Mouse (Mus musculus): ENCODE results near the gene Rdh16f1. TPM values are rescaled to one million over a fixed set of nuclear protein-coding genes. Genes with fewer than 3 reads are reported as not detected.
A peak's percentile ranks its signal among the peaks of the same experiment; 100 is the strongest.
"Not testable (repeated sequence)": the region's sequence is repeated elsewhere in the genome, so short reads cannot be mapped to it uniquely, and the experiment has no call there.

The Rdh16f1 gene
- total and polyA plus RNA-seq, 3 experiments: 0.10 TPM; not detected in 2

DNA sequence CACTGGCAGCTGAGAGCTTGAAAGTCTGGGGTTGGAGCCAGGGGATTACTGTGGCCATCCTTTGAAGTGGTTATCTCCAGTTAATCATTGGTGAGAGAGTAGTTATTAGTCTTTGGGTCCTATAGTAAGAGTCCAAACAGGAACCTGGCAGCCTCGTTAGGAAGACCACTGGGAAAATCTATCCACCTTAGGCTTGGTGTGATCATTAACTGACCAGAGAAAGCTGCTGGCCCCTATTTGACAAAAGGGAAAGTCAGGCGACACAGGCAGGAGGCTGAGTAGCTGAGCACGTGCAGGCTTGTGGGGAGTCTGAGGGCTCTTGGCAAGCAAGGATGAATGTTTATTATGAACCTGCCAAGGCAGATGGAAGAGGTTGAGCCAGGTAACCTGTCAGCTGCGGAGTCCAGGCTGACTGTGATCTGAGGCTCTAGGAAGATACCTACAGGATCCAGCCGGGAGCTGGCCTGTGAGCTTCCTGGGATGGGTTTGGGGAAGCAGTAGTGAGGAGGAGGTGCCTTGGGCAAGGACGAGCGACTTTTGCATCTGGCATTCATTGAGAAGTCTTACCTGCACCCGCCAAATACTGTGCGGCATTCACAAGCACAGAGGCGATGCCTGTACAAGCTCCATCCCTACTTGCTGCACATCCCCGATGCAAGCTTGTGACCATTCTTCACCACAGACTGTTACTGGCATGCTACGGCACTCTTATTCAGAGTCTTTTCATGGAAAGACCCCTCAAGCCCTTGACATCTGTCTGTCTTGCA is 4.5 kb downstream of the Rdh16f1 start:
- no peak for DNase-seq
- WGBS: 65% methylated on average over 12 of the region's 12 CpGs
- Histone ChIP-seq H3K36me3 (ENCODE audit: control insufficient read depth, insufficient read depth, low read length) (no peaks in the 10 kb centered on the region), H3K9ac (ENCODE audit: low read depth, low read length) (no peak overlapping the region), H3K4me1 (ENCODE audit: control insufficient read depth, insufficient read depth, low read length) (no peaks in the 10 kb centered on the region), H3K27me3 (ENCODE audit: control insufficient read depth, insufficient read depth, low read length) (no peaks in the 10 kb centered on the region), H3K79me2 (replicated peaks; ENCODE audit: control insufficient read depth, insufficient read depth, low read length) (no peaks in the 10 kb centered on the region), H3K27ac (no peak overlapping the region), H3K4me3 (no peak overlapping the region)
- TF ChIP-seq CTCF (IDR thresholded peaks at IDR 0.05): no peak
- TF ChIP-seq EP300 (IDR thresholded peaks at IDR 0.05; ENCODE audit: insufficient read depth, low read depth, low read length): no peak
- TF ChIP-seq POLR2A (IDR thresholded peaks at IDR 0.05; ENCODE audit: insufficient read depth, low read depth, low read length): no peak
- intact Hi-C loops (cut with DNase I): no loop called here

DNA sequence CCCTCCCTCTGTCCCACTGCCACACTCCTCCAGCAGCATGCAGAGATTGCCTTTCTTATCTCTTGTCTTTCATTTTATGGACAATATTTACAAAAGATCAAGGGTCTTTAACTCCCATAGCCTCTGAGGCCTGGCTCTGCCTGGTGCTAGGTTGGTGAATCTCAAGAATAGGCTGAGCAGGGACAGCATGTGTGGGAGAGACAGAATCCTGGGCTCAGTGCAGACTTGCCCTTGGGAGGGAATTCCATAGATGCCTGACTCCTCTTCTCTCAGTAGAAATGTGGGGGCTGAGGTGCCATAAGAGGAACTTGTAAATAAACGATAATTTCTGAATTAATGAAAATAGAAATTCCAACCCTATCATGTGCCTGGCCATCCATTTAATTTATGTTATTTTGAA is 7.0 kb downstream of the Rdh16f1 start:
- Histone ChIP-seq H3K36me3 (ENCODE audit: control insufficient read depth, insufficient read depth, low read length) (no peaks in the 10 kb centered on the region), H3K79me2 (replicated peaks; ENCODE audit: control insufficient read depth, insufficient read depth, low read length) (no peaks in the 10 kb centered on the region), H3K4me3 (no peak overlapping the region), H3K27ac (no peak overlapping the region), H3K27me3 (ENCODE audit: control insufficient read depth, insufficient read depth, low read length) (no peaks in the 10 kb centered on the region), H3K9ac (ENCODE audit: low read depth, low read length) (no peak overlapping the region), H3K4me1 (ENCODE audit: control insufficient read depth, insufficient read depth, low read length) (no peaks in the 10 kb centered on the region)
- WGBS: 68% methylated on average over 1 of the region's 1 CpGs
- DNase-seq: no peak
- intact Hi-C loops (cut with DNase I): no loop called here
- TF ChIP-seq EP300 (IDR thresholded peaks at IDR 0.05; ENCODE audit: insufficient read depth, low read depth, low read length) (no peak), POLR2A (IDR thresholded peaks at IDR 0.05; ENCODE audit: insufficient read depth, low read depth, low read length) (no peak), CTCF (IDR thresholded peaks at IDR 0.05) (no peak)

DNA sequence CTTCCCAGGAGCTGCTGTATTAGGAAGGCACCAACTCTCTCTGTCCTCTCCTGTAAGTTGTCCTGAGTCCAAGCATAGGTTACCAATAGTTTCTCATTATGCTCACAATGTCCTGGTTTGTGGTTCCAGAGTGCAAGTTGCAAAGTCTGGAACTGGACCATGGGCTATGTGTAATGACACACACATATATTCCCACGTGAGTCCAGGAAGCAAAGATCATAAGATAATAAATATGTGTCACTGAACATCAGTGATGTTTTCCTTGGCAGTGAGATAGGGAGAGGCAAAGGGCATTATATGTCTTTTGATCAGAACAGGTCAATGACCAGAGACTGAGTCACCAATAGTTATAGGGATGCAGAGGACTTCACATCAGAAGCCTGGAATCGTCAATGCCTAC is 16.4 kb downstream of the Rdh16f1 start, which contains the start of gene Rdh9:
Rdh9 (plus strand) TSS at position 376 of the 400 bp plus-strand sequence.
- Histone ChIP-seq H3K4me1 (ENCODE audit: control insufficient read depth, insufficient read depth, low read length) (no peaks in the 10 kb centered on the region), H3K79me2 (replicated peaks; ENCODE audit: control insufficient read depth, insufficient read depth, low read length) (no peaks in the 10 kb centered on the region), H3K4me3 (no peak within 1 kb of the TSS), H3K36me3 (ENCODE audit: control insufficient read depth, insufficient read depth, low read length) (no peaks in the 10 kb centered on the region), H3K9ac (ENCODE audit: low read depth, low read length) (no peak within 1 kb of the TSS), H3K27me3 (ENCODE audit: control insufficient read depth, insufficient read depth, low read length) (no peaks in the 10 kb centered on the region), H3K27ac (no peak within 1 kb of the TSS)
- intact Hi-C loops (cut with DNase I): no loop called here
- no peak for DNase-seq
- WGBS: 59% methylated on average over 2 of the region's 2 CpGs
- no peak for TF ChIP-seq EP300 (IDR thresholded peaks at IDR 0.05; ENCODE audit: insufficient read depth, low read depth, low read length)
- no peak for TF ChIP-seq POLR2A (IDR thresholded peaks at IDR 0.05; ENCODE audit: insufficient read depth, low read depth, low read length)
- no peak for TF ChIP-seq CTCF (IDR thresholded peaks at IDR 0.05)

DNA sequence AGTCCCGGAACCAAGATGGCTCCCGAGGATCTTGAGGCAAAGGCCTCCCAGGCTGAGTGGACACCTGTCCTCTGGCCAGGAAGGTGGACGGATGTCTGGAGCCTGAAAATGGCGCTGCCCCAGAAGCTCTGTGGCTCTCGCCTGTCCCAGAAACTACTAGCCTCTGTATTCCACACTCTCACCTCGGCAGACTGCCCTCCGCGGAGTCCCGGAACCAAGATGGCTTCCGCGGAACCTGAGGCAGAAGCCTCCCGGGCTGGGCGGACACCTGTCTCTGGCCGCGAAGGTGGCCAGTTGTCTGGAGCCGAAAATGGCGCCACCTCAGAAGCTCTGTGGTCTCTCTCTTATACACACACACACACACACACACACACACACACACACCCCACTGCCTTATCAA is 22.7 kb downstream of the Rdh16f1 start:
- H3K79me2 ChIP-seq (replicated peaks; ENCODE audit: control insufficient read depth, insufficient read depth, low read length); H3K27ac ChIP-seq; H3K9ac ChIP-seq (ENCODE audit: low read depth, low read length); DNase-seq; H3K27me3 ChIP-seq (ENCODE audit: control insufficient read depth, insufficient read depth, low read length); intact Hi-C loops (cut with DNase I); H3K36me3 ChIP-seq (ENCODE audit: control insufficient read depth, insufficient read depth, low read length); H3K4me3 ChIP-seq; H3K4me1 ChIP-seq (ENCODE audit: control insufficient read depth, insufficient read depth, low read length): not testable (repeated sequence)
- 95% methylated on average over 17 of the region's 17 CpGs for WGBS

DNA sequence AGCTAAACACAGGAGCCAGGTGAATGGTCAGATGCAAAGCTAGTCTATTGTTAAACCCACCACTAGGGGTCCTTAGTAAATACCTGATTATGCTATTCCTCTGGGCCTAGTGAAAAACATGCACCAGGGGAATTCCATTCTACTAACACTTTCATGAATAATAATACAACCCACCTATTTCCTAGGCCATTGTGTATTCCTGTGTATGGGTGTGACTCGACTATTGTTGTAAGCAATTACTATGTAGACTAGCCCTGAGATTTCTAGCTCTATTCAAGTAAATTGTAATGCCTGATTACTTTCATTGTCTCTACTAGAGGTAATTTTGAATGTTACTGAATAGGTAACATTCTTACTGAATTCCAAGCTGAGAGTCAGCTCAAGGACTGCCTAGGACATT is 25.8 kb downstream of the Rdh16f1 start:
- H3K4me3 ChIP-seq; H3K9ac ChIP-seq (ENCODE audit: low read depth, low read length); H3K27ac ChIP-seq; DNase-seq; H3K79me2 ChIP-seq (replicated peaks; ENCODE audit: control insufficient read depth, insufficient read depth, low read length); H3K36me3 ChIP-seq (ENCODE audit: control insufficient read depth, insufficient read depth, low read length); H3K27me3 ChIP-seq (ENCODE audit: control insufficient read depth, insufficient read depth, low read length); H3K4me1 ChIP-seq (ENCODE audit: control insufficient read depth, insufficient read depth, low read length); intact Hi-C loops (cut with DNase I): not testable (repeated sequence)
- TF ChIP-seq CTCF (IDR thresholded peaks at IDR 0.05): peak; percentile 16
- 51% methylated on average over 1 of the region's 1 CpGs for WGBS

DNA sequence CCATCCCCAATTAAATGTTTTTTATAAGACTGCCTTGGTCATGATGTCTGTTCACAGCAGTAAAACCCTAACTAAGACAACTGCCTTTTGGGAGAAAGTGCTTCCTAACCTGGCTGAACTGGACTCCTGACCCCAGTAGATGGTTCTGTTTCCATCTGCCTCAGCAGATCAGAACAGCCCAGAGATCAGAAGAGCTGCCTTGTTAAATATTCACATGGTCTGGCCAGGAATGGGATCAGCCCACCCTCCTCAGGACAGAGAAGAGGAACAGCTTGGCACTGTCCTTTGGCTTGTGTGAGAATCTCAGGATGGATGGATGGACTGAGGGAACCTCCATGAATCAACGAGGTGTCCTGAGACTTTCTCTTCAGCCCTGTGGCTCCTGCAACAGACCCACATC is 39.7 kb downstream of the Rdh16f1 start:
- no peaks in the 10 kb centered on the region for H3K36me3 ChIP-seq (ENCODE audit: control insufficient read depth, insufficient read depth, low read length)
- intact Hi-C loops (cut with DNase I): no loop called here
- no peak overlapping the region for H3K4me3 ChIP-seq
- no peaks in the 10 kb centered on the region for H3K27me3 ChIP-seq (ENCODE audit: control insufficient read depth, insufficient read depth, low read length)
- H3K4me1 ChIP-seq (ENCODE audit: control insufficient read depth, insufficient read depth, low read length): no peaks in the 10 kb centered on the region
- no peaks in the 10 kb centered on the region for H3K79me2 ChIP-seq (replicated peaks; ENCODE audit: control insufficient read depth, insufficient read depth, low read length)
- TF ChIP-seq CTCF (IDR thresholded peaks at IDR 0.05) (no peak), EP300 (IDR thresholded peaks at IDR 0.05; ENCODE audit: insufficient read depth, low read depth, low read length) (no peak), POLR2A (IDR thresholded peaks at IDR 0.05; ENCODE audit: insufficient read depth, low read depth, low read length) (no peak)
- WGBS: 79% methylated on average over 1 of the region's 1 CpGs
- no peak for DNase-seq
- H3K9ac ChIP-seq (ENCODE audit: low read depth, low read length): no peak overlapping the region
- no peak overlapping the region for H3K27ac ChIP-seq

Measured in heart, adult 2 months (tissue).